Mouse (Mus musculus): Measurements from ENCODE around the gene Etl4. TPM values are rescaled to one million over a fixed set of nuclear protein-coding genes. Genes with fewer than 3 reads are reported as not detected.
A peak's percentile ranks its signal among the peaks of the same experiment; 100 is the strongest.

Gene Etl4
- polyA plus RNA-seq, 1 experiment from 2014 or later: 3.2 TPM

GRCm38 (mm10) chr2:20801236-20801890 is 891.8 kb downstream of the Etl4 start:
- WGBS: 86% methylated on average over 8 of the region's 8 CpGs
- H3K4me3 ChIP-seq: no peak overlapping the region
- no peaks in the 10 kb centered on the region for H3K4me1 ChIP-seq (replicated peaks)
- no peaks in the 10 kb centered on the region for H3K36me3 ChIP-seq
- H3K9me3 ChIP-seq: no peaks in the 10 kb centered on the region
- no peaks in the 10 kb centered on the region for H3K27me3 ChIP-seq
- ATAC-seq (ENCODE audit: low FRiP score): no peak
- no peak overlapping the region for H3K27ac ChIP-seq
- H3K4me2 ChIP-seq: no peak overlapping the region
- no peak overlapping the region for H3K9ac ChIP-seq

DNA sequence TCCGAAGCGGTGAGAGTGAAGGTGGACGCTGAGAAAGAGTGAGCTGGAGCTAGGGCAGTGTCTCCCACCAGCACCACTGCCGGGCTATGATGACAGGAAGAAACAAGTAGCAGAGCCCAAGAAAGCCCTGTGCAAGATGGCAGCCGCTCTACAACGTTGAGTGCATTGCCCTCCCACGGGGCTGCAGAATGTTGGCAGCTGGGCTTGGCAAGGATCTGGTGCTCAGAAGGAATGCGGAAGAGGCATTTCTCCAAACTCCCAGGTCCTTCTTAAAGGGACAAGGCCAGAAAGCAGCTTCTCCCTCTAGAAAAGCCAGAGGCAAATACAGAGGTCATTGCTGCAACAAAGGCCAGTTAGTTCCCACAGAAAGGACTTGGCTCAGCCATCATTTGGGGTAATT is 901.9 kb downstream of the Etl4 start:
- Histone ChIP-seq H3K9ac (no peak overlapping the region), H3K9me3 (no peaks in the 10 kb centered on the region), H3K4me1 (replicated peaks) (no peaks in the 10 kb centered on the region), H3K27me3 (no peaks in the 10 kb centered on the region), H3K36me3 (no peaks in the 10 kb centered on the region), H3K27ac (no peak overlapping the region), H3K4me3 (no peak overlapping the region), H3K4me2 (no peak overlapping the region)
- ATAC-seq (ENCODE audit: low FRiP score): no peak
- 83% methylated on average over 8 of the region's 8 CpGs for WGBS

DNA sequence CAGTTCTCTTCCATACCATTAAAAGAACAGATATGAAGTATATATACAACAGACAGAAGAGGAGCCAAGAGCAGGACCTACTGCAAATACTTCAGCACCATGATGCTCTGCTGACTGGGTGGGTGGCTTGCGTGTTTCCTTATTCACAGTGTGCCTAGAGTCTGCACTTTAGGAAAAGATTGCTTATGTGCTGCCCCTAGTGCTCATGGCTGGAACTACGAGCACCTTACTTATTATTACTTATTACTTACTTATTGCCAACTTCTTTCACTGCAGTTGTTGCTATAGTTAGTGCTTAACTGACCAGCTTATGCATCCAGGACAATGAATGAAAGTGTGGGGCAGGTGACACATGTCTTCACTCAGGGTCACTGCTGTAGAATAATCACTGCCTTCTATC is 904.4 kb downstream of the Etl4 start:
- Histone ChIP-seq H3K4me3 (no peak overlapping the region), H3K27ac (no peak overlapping the region), H3K4me2 (no peak overlapping the region), H3K9ac (no peak overlapping the region), H3K4me1 (replicated peaks) (no peaks in the 10 kb centered on the region), H3K36me3 (no peaks in the 10 kb centered on the region), H3K9me3 (no peaks in the 10 kb centered on the region), H3K27me3 (no peaks in the 10 kb centered on the region)
- no peak for ATAC-seq (ENCODE audit: low FRiP score)
- WGBS: 87% methylated on average over 2 of the region's 2 CpGs

DNA sequence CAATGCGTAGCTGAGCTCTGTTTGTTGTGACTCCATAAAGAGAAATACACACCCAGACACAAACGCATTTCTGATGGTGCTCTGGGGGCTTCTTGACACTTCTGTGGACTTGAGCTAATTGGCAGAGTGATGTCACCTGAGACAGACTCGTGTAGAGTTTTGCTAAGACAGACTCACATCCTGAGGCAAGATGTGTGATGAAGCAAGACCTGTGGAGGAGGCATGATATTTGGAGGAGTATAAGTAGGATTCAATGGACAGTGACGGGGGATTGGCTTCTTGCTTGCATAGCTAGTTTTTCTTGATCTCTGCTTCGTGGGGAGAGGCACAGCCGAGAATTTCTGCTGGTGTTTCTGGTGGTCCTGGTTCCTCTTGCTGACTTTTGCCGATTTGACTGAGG is 908.6 kb downstream of the Etl4 start:
- H3K27me3 ChIP-seq: no peaks in the 10 kb centered on the region
- no peak overlapping the region for H3K27ac ChIP-seq
- ATAC-seq (ENCODE audit: low FRiP score): no peak
- H3K36me3 ChIP-seq: no peaks in the 10 kb centered on the region
- 91% methylated on average over 7 of the region's 7 CpGs for WGBS
- no peak overlapping the region for H3K4me3 ChIP-seq
- H3K4me1 ChIP-seq (replicated peaks): no peaks in the 10 kb centered on the region
- no peaks in the 10 kb centered on the region for H3K9me3 ChIP-seq
- H3K9ac ChIP-seq: no peak overlapping the region
- no peak overlapping the region for H3K4me2 ChIP-seq

DNA sequence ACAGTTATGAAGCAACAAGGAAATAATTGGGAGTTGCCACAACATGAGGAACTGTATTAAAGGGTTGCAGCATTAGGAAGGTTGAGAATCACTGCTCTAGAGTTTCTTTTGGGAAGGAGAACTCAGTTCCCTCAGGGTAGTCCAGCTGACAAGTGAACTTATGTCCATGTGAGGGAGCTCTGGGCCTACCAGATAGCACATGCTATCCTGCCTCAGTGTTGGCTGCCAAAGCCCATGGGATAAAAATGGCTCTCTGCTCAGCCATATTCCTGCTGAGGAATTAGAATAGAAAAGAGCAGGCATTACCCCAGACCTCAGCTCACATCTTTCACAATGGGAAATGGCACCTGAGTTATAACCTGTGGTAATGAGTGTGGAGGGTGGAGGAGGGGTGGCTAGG is 916.7 kb downstream of the Etl4 start:
- H3K4me3 ChIP-seq: no peak overlapping the region
- ATAC-seq (ENCODE audit: low FRiP score): no peak
- no peaks in the 10 kb centered on the region for H3K9me3 ChIP-seq
- no peak overlapping the region for H3K4me2 ChIP-seq
- H3K27me3 ChIP-seq: no peaks in the 10 kb centered on the region
- H3K36me3 ChIP-seq: no peaks in the 10 kb centered on the region
- no peaks in the 10 kb centered on the region for H3K4me1 ChIP-seq (replicated peaks)
- no peak overlapping the region for H3K9ac ChIP-seq
- H3K27ac ChIP-seq: no peak overlapping the region

DNA sequence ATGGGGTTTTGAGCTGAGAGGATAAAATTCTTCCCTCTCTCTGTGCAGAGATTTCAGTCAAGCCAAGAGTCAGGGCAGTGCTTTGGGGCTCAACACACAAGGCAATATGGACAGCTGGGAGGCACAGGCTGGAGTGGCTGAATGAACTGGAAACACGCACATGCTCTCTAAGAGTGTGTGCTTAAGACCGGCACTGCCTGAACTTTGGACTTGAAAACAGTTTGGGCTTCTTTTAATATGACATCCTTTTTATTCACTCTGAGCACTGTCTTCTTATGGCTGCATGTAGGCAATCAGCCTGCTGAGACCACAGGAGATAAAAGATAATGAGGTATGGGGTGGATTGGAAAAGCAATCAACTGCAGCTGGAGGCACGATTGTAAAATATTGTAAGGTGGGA is 921.3 kb downstream of the Etl4 start:
- no peaks in the 10 kb centered on the region for H3K36me3 ChIP-seq
- no peaks in the 10 kb centered on the region for H3K9me3 ChIP-seq
- no peak overlapping the region for H3K27ac ChIP-seq
- H3K4me3 ChIP-seq: no peak overlapping the region
- H3K27me3 ChIP-seq: no peaks in the 10 kb centered on the region
- H3K9ac ChIP-seq: no peak overlapping the region
- no peaks in the 10 kb centered on the region for H3K4me1 ChIP-seq (replicated peaks)
- no peak for ATAC-seq (ENCODE audit: low FRiP score)
- WGBS: 77% methylated on average over 3 of the region's 3 CpGs
- H3K4me2 ChIP-seq: no peak overlapping the region

GRCm38 (mm10) chr2:20831608-20832406 is 922.2 kb downstream of the Etl4 start:
- WGBS: 74% methylated on average over 3 of the region's 3 CpGs
- Histone ChIP-seq H3K4me2 (no peak overlapping the region), H3K9ac (no peak overlapping the region), H3K27ac (no peak overlapping the region), H3K27me3 (no peaks in the 10 kb centered on the region), H3K36me3 (no peaks in the 10 kb centered on the region), H3K4me1 (replicated peaks) (no peaks in the 10 kb centered on the region), H3K4me3 (no peak overlapping the region), H3K9me3 (no peaks in the 10 kb centered on the region)
- no peak for ATAC-seq (ENCODE audit: low FRiP score)

GRCm38 (mm10) chr2:20849346-20849745 is 939.8 kb downstream of the Etl4 start:
- Histone ChIP-seq H3K4me3 (no peak overlapping the region), H3K27me3 (no peaks in the 10 kb centered on the region), H3K27ac (no peak overlapping the region), H3K4me2 (no peak overlapping the region), H3K36me3 (peaks cover 77% of the 10 kb centered on the region), H3K9me3 (no peaks in the 10 kb centered on the region), H3K4me1 (replicated peaks) (no peaks in the 10 kb centered on the region; the same call in 1 of the 2 replicates), H3K9ac (no peak overlapping the region)
- WGBS: 56% methylated on average over 18 of the region's 18 CpGs
- peak; percentile 49 for ATAC-seq (ENCODE audit: low FRiP score)

Small RNA genes within 50 kb of the gene (microRNA-seq; reads per million reads assigned to microRNA genes)
- not detected for gene Gm44457
